Mouse (Mus musculus): ENCODE measurements around the gene Ulk4. TPM values are rescaled to one million over a fixed set of nuclear protein-coding genes. Genes with fewer than 3 reads are reported as not detected.

The Ulk4 gene
- total and polyA plus RNA-seq, 3 experiments = 26.6 to 31.1 TPM; not detected in 1

DNA sequence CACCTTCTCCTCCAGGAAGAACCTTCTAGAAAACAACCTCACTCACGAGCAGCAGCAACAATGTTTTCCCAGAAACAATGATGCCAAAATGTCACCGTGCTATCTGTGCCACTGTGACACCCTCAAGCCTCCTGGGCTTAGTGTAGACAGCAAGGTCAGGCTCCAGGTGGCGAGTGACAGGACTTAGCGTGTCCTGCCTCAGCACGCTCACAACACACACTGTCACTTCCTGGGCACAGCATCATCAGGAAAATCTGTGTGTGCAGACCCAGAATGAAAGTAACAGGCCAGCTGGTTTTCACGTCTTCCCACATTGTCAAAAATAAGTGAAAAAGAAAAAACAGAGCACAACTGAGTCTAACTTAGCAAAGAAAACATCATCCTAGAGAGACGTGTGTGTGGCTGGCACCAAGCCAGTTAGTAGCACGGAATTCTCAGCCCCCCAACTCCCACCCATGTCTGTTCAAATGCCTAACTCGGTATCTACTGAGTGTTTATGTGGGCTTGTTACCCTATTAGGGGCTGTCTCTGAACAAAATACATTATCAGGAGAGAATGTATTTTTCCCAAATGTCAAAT lies 120.7 kb downstream of the Ulk4 start:
- Histone ChIP-seq H3K9me3 (replicated peaks; ENCODE audit: insufficient read depth, low read length) (no peaks in the 10 kb centered on the region), H3K79me2 (ENCODE audit: control insufficient read depth, insufficient read depth, low read length, poor library complexity) (no peaks in the 10 kb centered on the region), H3K4me1 (ENCODE audit: control insufficient read depth in 1 of 2, insufficient read depth in 2 of 2, low read length in 2 of 2) (no peaks in the 10 kb centered on the region), H3K36me3 (ENCODE audit: control insufficient read depth in 1 of 2, insufficient read depth in 2 of 2, low read length in 2 of 2) (no peaks in the 10 kb centered on the region), H3K4me3 (ENCODE audit: control insufficient read depth in 1 of 2, insufficient read depth in 1 of 2, low read depth in 2 of 2, low read length in 2 of 2) (no peak overlapping the region), H3K9ac (ENCODE audit: control insufficient read depth, low read depth, low read length, poor library complexity, severe bottlenecking) (no peak overlapping the region), H3K27me3 (ENCODE audit: control insufficient read depth in 1 of 2, insufficient read depth in 2 of 2, low read length in 2 of 2) (no peaks in the 10 kb centered on the region), H3K27ac (ENCODE audit: control insufficient read depth, low read depth, low read length) (no peak overlapping the region)
- no peak for DNase-seq (ENCODE audit: low read depth, low spot score)
- TF ChIP-seq ZKSCAN1 (IDR thresholded peaks at IDR 0.05; ENCODE audit: low read depth, low read length) (no peak), ETS1 (IDR thresholded peaks at IDR 0.05; ENCODE audit: low read depth, low read length) (no peak), MAX (IDR thresholded peaks at IDR 0.05; ENCODE audit: low read length) (no peak), BHLHE40 (IDR thresholded peaks at IDR 0.05; ENCODE audit: borderline replicate concordance, low read depth, low read length) (no peak), UBTF (IDR thresholded peaks at IDR 0.05; ENCODE audit: borderline replicate concordance, insufficient read depth, low read depth, low read length) (no peak), EP300 (IDR thresholded peaks at IDR 0.05; ENCODE audit: low read depth in 1 of 2, low read length in 2 of 2) (no peak), MYC (IDR thresholded peaks at IDR 0.05; ENCODE audit: low read depth, low read length) (no peak), NELFE (IDR thresholded peaks at IDR 0.05; ENCODE audit: low read depth, low read length) (no peak), CHD2 (IDR thresholded peaks at IDR 0.05; ENCODE audit: low read length) (no peak), GABPA (IDR thresholded peaks at IDR 0.05; ENCODE audit: low read depth, low read length) (no peak), TAL1 (IDR thresholded peaks at IDR 0.05; ENCODE audit: low read length) (no peak), RCOR1 (IDR thresholded peaks at IDR 0.05; ENCODE audit: low read depth, low read length) (no peak)

- H3K4me3 ChIP-seq (ENCODE audit: control insufficient read depth in 1 of 2, insufficient read depth in 1 of 2, low read depth in 2 of 2, low read length in 2 of 2) = no peak overlapping the region
- H3K27ac ChIP-seq (ENCODE audit: control insufficient read depth, low read depth, low read length) = no peak overlapping the region
- DNase-seq (ENCODE audit: low read depth, low spot score) = no peak
- no peaks in the 10 kb centered on the region for H3K4me1 ChIP-seq (ENCODE audit: control insufficient read depth in 1 of 2, insufficient read depth in 2 of 2, low read length in 2 of 2)
- TF ChIP-seq E2F4 (IDR thresholded peaks at IDR 0.05; ENCODE audit: borderline replicate concordance, low read depth, low read length) (no peak), ELF1 (IDR thresholded peaks at IDR 0.05; ENCODE audit: low read depth, low read length) (no peak), EP300 (IDR thresholded peaks at IDR 0.05; ENCODE audit: low read depth in 1 of 2, low read length in 2 of 2) (no peak), ZMIZ1 (IDR thresholded peaks at IDR 0.05; ENCODE audit: low read depth, low read length) (no peak), ZNF384 (IDR thresholded peaks at IDR 0.05; ENCODE audit: low read depth, low read length) (no peak), TAL1 (IDR thresholded peaks at IDR 0.05; ENCODE audit: low read length) (no peak), CHD1 (IDR thresholded peaks at IDR 0.05; ENCODE audit: low read depth, low read length) (no peak), TCF12 (IDR thresholded peaks at IDR 0.05; ENCODE audit: low read depth, low read length) (no peak), POLR2AphosphoS2 (IDR thresholded peaks at IDR 0.05; ENCODE audit: low read length) (no peak), USF1 (IDR thresholded peaks at IDR 0.05; ENCODE audit: low read depth, low read length) (no peak), MYB (IDR thresholded peaks at IDR 0.05; ENCODE audit: low read depth, low read length) (no peak), ETS1 (IDR thresholded peaks at IDR 0.05; ENCODE audit: low read depth, low read length) (no peak), MYC (IDR thresholded peaks at IDR 0.05; ENCODE audit: low read depth, low read length) (no peak), BHLHE40 (IDR thresholded peaks at IDR 0.05; ENCODE audit: borderline replicate concordance, low read depth, low read length) (no peak), MXI1 (IDR thresholded peaks at IDR 0.05; ENCODE audit: low read depth, low read length) (no peak), NELFE (IDR thresholded peaks at IDR 0.05; ENCODE audit: low read depth, low read length) (no peak), RCOR1 (IDR thresholded peaks at IDR 0.05; ENCODE audit: low read depth, low read length) (no peak), MAFK (IDR thresholded peaks at IDR 0.05; ENCODE audit: borderline replicate concordance, low read depth, low read length) (no peak), MEF2A (IDR thresholded peaks at IDR 0.05; ENCODE audit: extremely low read depth, insufficient replicate concordance, low read depth, low read length, poor library complexity, severe bottlenecking) (no peak), NRF1 (IDR thresholded peaks at IDR 0.05; ENCODE audit: insufficient read depth, low read depth, low read length, poor library complexity, severe bottlenecking) (no peak)
- H3K9me3 ChIP-seq (replicated peaks; ENCODE audit: insufficient read depth, low read length) = no peaks in the 10 kb centered on the region
- no peaks in the 10 kb centered on the region for H3K36me3 ChIP-seq (ENCODE audit: control insufficient read depth in 1 of 2, insufficient read depth in 2 of 2, low read length in 2 of 2)
- H3K79me2 ChIP-seq (ENCODE audit: control insufficient read depth, insufficient read depth, low read length, poor library complexity) = no peaks in the 10 kb centered on the region
- H3K9ac ChIP-seq (ENCODE audit: control insufficient read depth, low read depth, low read length, poor library complexity, severe bottlenecking) = no peak overlapping the region
- no peaks in the 10 kb centered on the region for H3K27me3 ChIP-seq (ENCODE audit: control insufficient read depth in 1 of 2, insufficient read depth in 2 of 2, low read length in 2 of 2)
Observed at GRCm38 (mm10) chr9:121153276-121153675, 123.7 kb downstream of the Ulk4 start.
